Mouse (Mus musculus): ENCODE measurements around the gene Pacs1. TPM values are rescaled to one million over a fixed set of nuclear protein-coding genes. Genes with fewer than 3 reads are reported as not detected.

Gene Pacs1
- total RNA-seq (2012; rRNA removed), result 5.4 and 7.2 TPM in 2 replicates

DNA sequence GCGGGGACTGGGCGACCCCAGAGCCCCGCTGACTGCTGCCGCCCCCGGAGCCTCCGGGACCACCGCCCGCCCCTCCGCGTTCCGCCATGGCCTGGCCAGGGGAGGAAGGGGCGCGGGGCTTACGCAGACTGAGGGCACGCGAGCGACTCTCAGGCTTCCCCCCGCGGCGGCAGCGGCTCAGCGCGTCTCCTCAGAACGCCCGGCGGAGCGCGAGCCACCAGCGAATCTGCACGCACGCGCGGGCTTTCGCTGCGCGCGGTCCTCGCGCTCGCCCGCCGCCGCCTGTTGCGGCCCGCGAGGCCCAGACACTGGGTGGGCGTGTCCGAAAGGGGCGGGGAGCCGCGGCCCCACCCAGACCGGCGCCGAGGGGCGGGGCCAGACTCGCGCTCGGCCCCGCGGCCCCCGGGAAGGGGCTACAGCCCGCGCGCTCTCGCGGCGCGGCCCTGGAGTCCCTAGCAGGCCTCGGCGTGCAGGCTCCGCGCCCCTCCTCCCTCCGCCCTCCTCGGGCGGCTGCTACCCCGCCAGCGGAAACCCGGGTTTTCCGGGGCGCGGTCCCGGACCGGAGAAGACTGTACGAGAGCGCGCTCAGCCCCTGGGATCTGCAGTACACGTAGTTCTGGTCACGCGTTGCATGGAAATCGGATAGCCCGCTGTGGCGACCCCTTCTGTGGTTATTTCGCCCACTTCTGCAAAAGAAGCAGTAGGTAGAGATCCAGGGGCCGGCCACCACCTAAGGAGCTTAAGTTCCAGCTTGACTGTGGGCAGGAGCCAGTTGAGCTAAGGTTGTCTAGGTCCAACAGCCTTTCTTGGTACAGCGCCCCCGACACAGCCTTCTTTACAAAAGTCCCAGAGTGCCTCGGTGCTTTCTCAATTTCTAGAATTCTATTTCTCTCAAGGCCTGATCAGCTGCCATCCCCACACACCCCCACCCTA, at the start of gene Pacs1:
TSS of gene Pacs1 (minus strand) at position 319 of the 933 bp plus-strand sequence.
- Histone ChIP-seq H3K27ac (ENCODE audit: insufficient read depth, low read depth, low read length, poor library complexity, severe bottlenecking) (peak within 1 kb of the TSS; percentile 77), H3K9ac (ENCODE audit: insufficient read depth, low read depth, low read length, poor library complexity, severe bottlenecking) (peak within 1 kb of the TSS; percentile 87), H3K4me1 (ENCODE audit: control insufficient read depth in 2 of 2, insufficient read depth in 2 of 2, low read length in 2 of 2, poor library complexity in 1 of 2) (peaks cover 0 to 4% of the 10 kb centered on the region in 2 experiments; a peak in 2 of 4 replicates), H3K9me3 (ENCODE audit: control insufficient read depth, insufficient read depth, low read depth, low read length) (no peaks in the 10 kb centered on the region), H3K36me3 (ENCODE audit: control insufficient read depth, insufficient read depth, low read length, poor library complexity, severe bottlenecking) (peaks cover 22% of the 10 kb centered on the region), H3K4me3 (ENCODE audit: insufficient read depth in 1 of 2, low read depth in 1 of 2, low read length in 2 of 2, poor library complexity in 1 of 2, severe bottlenecking in 1 of 2) (peak within 1 kb of the TSS; percentile 73 to 92)
- no peak; the same call in 1 of the 2 replicates for TF ChIP-seq HCFC1 (IDR thresholded peaks at IDR 0.05; ENCODE audit: borderline replicate concordance, insufficient read depth, low read length)
- in situ Hi-C loops (cut with MboI; ENCODE audit: low sequenced_read_pairs in 2 of 2, unreplicated experiment in 2 of 2), result no loop called here
- DNase-seq (ENCODE audit: low read depth, low spot score), result peak; percentile 56

DNA sequence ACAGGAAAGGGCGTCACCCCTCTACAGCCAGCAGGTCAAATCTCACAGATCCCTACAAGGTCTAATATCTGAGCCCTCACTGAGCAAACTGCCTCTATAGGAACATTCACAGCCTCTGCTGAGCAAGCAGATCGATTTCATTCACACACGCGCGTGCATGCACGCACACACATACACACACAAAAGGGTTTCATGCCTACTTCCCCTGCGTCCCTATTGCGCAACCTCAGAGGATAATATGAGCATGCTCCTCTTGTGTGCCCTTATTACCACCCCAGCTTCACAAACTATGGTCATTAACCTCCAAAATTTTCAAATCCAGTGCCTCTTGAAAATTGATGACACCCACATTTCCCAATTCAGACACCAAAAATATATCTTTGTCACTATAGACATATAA, 40.3 kb upstream of the Pacs1 start:
- no peak for TF ChIP-seq ZNF384 (IDR thresholded peaks at IDR 0.05; ENCODE audit: low read depth, low read length)
- no peak for TF ChIP-seq HCFC1 (IDR thresholded peaks at IDR 0.05; ENCODE audit: borderline replicate concordance, insufficient read depth, low read length)
- TF ChIP-seq ZC3H11A (IDR thresholded peaks at IDR 0.05; ENCODE audit: borderline replicate concordance, low read depth, low read length), result no peak
- TF ChIP-seq CHD2 (IDR thresholded peaks at IDR 0.05; ENCODE audit: low read depth, low read length), result no peak
- no peak for TF ChIP-seq MAFK (IDR thresholded peaks at IDR 0.05; ENCODE audit: insufficient read depth, low read depth, low read length)
- H3K9ac ChIP-seq (ENCODE audit: insufficient read depth, low read depth, low read length, poor library complexity, severe bottlenecking), result no peak overlapping the region
- H3K27ac ChIP-seq (ENCODE audit: insufficient read depth, low read depth, low read length, poor library complexity, severe bottlenecking), result no peak overlapping the region
- no peak overlapping the region for H3K4me3 ChIP-seq (ENCODE audit: insufficient read depth in 1 of 2, low read depth in 1 of 2, low read length in 2 of 2, poor library complexity in 1 of 2, severe bottlenecking in 1 of 2)
- no peaks in the 10 kb centered on the region for H3K36me3 ChIP-seq (ENCODE audit: control insufficient read depth, insufficient read depth, low read length, poor library complexity, severe bottlenecking)
- no peak for DNase-seq (ENCODE audit: low read depth, low spot score)
- H3K4me1 ChIP-seq (ENCODE audit: control insufficient read depth in 2 of 2, insufficient read depth in 2 of 2, low read length in 2 of 2, poor library complexity in 1 of 2), result no peaks in the 10 kb centered on the region
- 0 out of 2 replicates have a peak, but pooled peaks cover 1% of the 10 kb centered on the region for H3K9me3 ChIP-seq (ENCODE audit: control insufficient read depth, insufficient read depth, low read depth, low read length)
- in situ Hi-C loops (cut with MboI; ENCODE audit: low sequenced_read_pairs in 2 of 2, unreplicated experiment in 2 of 2), result no loop called here

DNA sequence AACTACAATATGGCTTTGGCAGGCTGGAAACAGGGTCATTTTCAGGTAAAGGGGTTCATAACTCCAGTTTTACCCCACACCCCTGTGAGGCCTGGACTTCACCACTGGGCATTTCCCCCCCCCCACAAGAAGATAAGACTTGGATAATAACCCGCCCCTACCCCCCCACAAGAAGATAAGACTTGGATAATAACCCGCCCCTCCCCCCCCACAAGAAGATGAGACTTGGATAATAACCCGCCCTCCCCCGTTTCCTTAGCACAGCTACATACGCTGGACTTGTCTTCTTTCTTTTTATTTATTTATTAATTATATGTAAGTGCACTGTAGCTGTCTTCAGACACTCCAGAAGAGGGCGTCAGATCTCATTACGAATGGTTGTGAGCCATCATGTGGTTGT, 36.1 kb upstream of the Pacs1 start:
- DNase-seq (ENCODE audit: low read depth, low spot score), result no peak
- H3K9ac ChIP-seq (ENCODE audit: insufficient read depth, low read depth, low read length, poor library complexity, severe bottlenecking), result no peak overlapping the region
- no peaks in the 10 kb centered on the region for H3K9me3 ChIP-seq (ENCODE audit: control insufficient read depth, insufficient read depth, low read depth, low read length)
- in situ Hi-C loops (cut with MboI; ENCODE audit: low sequenced_read_pairs in 2 of 2, unreplicated experiment in 2 of 2), result no loop called here
- peaks cover 0 to 3% of the 10 kb centered on the region in 2 experiments; a peak in 1 of 4 replicates for H3K4me1 ChIP-seq (ENCODE audit: control insufficient read depth in 2 of 2, insufficient read depth in 2 of 2, low read length in 2 of 2, poor library complexity in 1 of 2)
- no peak overlapping the region for H3K27ac ChIP-seq (ENCODE audit: insufficient read depth, low read depth, low read length, poor library complexity, severe bottlenecking)
- TF ChIP-seq CHD2 (IDR thresholded peaks at IDR 0.05; ENCODE audit: low read depth, low read length), result no peak
- TF ChIP-seq HCFC1 (IDR thresholded peaks at IDR 0.05; ENCODE audit: borderline replicate concordance, insufficient read depth, low read length), result no peak
- TF ChIP-seq MAFK (IDR thresholded peaks at IDR 0.05; ENCODE audit: insufficient read depth, low read depth, low read length), result no peak
- no peak for TF ChIP-seq ZNF384 (IDR thresholded peaks at IDR 0.05; ENCODE audit: low read depth, low read length)
- TF ChIP-seq ZC3H11A (IDR thresholded peaks at IDR 0.05; ENCODE audit: borderline replicate concordance, low read depth, low read length), result no peak
- no peaks in the 10 kb centered on the region for H3K36me3 ChIP-seq (ENCODE audit: control insufficient read depth, insufficient read depth, low read length, poor library complexity, severe bottlenecking)
- no peak overlapping the region for H3K4me3 ChIP-seq (ENCODE audit: insufficient read depth in 1 of 2, low read depth in 1 of 2, low read length in 2 of 2, poor library complexity in 1 of 2, severe bottlenecking in 1 of 2)

DNA sequence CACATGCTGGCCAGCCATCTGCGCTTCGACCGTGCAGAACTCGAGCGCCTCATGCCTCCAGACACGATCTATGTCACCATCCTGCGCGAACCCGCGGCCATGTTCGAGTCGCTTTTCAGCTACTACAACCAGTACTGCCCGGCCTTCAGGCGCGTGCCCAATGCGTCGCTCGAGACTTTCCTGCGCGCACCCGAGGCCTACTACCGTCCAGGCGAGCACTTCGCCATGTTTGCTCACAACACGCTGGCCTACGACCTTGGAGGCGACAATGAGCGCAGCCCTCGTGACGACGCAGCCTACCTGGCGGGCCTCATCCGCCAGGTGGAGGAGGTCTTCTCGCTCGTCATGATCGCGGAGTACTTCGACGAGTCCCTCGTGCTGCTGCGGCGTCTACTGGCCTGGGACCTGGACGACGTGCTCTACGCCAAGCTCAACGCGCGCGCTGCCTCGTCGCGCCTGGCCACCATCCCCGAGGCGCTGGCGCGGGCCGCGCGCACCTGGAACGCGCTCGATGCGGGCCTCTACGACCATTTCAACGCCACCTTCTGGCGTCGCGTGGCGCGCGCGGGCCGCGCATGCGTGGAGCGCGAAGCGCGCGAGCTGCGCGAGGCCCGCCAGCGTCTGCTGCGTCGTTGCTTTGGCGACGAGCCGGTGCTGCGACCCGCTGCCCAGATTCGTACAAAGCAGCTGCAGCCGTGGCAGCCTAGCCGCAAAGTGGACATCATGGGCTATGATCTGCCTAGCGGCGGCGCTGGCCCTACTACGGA, 34.2 kb upstream of the Pacs1 start:
- peak; percentile 40 for DNase-seq (ENCODE audit: low read depth, low spot score)
- in situ Hi-C loops (cut with MboI; ENCODE audit: low sequenced_read_pairs in 2 of 2, unreplicated experiment in 2 of 2), result no loop called here
- TF ChIP-seq CHD2 (IDR thresholded peaks at IDR 0.05; ENCODE audit: low read depth, low read length) (no peak), ZNF384 (IDR thresholded peaks at IDR 0.05; ENCODE audit: low read depth, low read length) (no peak), HCFC1 (IDR thresholded peaks at IDR 0.05; ENCODE audit: borderline replicate concordance, insufficient read depth, low read length) (no peak), MAFK (IDR thresholded peaks at IDR 0.05; ENCODE audit: insufficient read depth, low read depth, low read length) (no peak), ZC3H11A (IDR thresholded peaks at IDR 0.05; ENCODE audit: borderline replicate concordance, low read depth, low read length) (no peak)
- H3K4me3 ChIP-seq (ENCODE audit: insufficient read depth in 1 of 2, low read depth in 1 of 2, low read length in 2 of 2, poor library complexity in 1 of 2, severe bottlenecking in 1 of 2), result peak overlapping the region; percentile 31 to 34
- no peaks in the 10 kb centered on the region for H3K9me3 ChIP-seq (ENCODE audit: control insufficient read depth, insufficient read depth, low read depth, low read length)
- no peak overlapping the region for H3K27ac ChIP-seq (ENCODE audit: insufficient read depth, low read depth, low read length, poor library complexity, severe bottlenecking)
- H3K36me3 ChIP-seq (ENCODE audit: control insufficient read depth, insufficient read depth, low read length, poor library complexity, severe bottlenecking), result no peaks in the 10 kb centered on the region; the same call in 1 of the 2 replicates
- H3K9ac ChIP-seq (ENCODE audit: insufficient read depth, low read depth, low read length, poor library complexity, severe bottlenecking), result peak overlapping the region; percentile 20
- peaks cover 0 to 3% of the 10 kb centered on the region in 2 experiments; a peak in 1 of 4 replicates for H3K4me1 ChIP-seq (ENCODE audit: control insufficient read depth in 2 of 2, insufficient read depth in 2 of 2, low read length in 2 of 2, poor library complexity in 1 of 2)
